Mouse (Mus musculus): ENCODE results near the gene Zpr1.

GRCm38 (mm10) chr9:46269125-46269524, 3.7 kb upstream of the Zpr1 start:
- TF ChIP-seq POLR2A (IDR thresholded peaks at IDR 0.05; ENCODE audit: low read depth, low read length) (no peak), CTCF (IDR thresholded peaks at IDR 0.05; ENCODE audit: borderline replicate concordance, insufficient read depth, low read length) (no peak)
